Mouse (Mus musculus) myocyte (in vitro differentiated cells): Measurements from ENCODE around the gene Dusp5. TPM values are rescaled to one million over a fixed set of nuclear protein-coding genes. Genes with fewer than 3 reads are reported as not detected.

Experiments used
- H3K27me3 ChIP-seq: one replicate; pipeline ENCODE4 v1.6.1; 2011; ENCODE audit not compliant: control insufficient read depth, insufficient read depth, insufficient read length
- H3K36me3 ChIP-seq: one replicate; pipeline ENCODE4 v1.6.1; 2011; ENCODE audit not compliant: control insufficient read depth, insufficient read depth
- H3K4me2 ChIP-seq: one replicate; pipeline ENCODE4 v1.6.1; 2011; ENCODE audit warnings: low read depth, control low read depth
- H3K4me3 ChIP-seq: one replicate; pipeline ENCODE4 v1.5.1; 2011; ENCODE audit warnings: mild to moderate bottlenecking, control low read depth, moderate library complexity
- H3K79me2 ChIP-seq: one replicate; pipeline ENCODE4 v1.6.1; 2011; ENCODE audit not compliant: control insufficient read depth, insufficient read depth
- H3ac ChIP-seq: one replicate; pipeline ENCODE4 v1.6.1; 2011; ENCODE audit not compliant: control insufficient read depth, insufficient read length
- CEBPB ChIP-seq: IDR thresholded peaks from 2 replicates; pipeline ENCODE4 v1.6.1; 2011; ENCODE audit warnings: mild to moderate bottlenecking, moderate library complexity; ENCODE audit not compliant: poor library complexity, insufficient read depth, severe bottlenecking
- E2F4 ChIP-seq: IDR thresholded peaks from one replicate; pipeline ENCODE4 v1.6.1; 2011; ENCODE audit warnings: mild to moderate bottlenecking, control low read depth, moderate library complexity; ENCODE audit not compliant: insufficient read depth
- MAX ChIP-seq: IDR thresholded peaks from one replicate; pipeline ENCODE4 v1.6.1; 2011; ENCODE audit warnings: low read depth, mild to moderate bottlenecking, control low read depth
- MYOD1 ChIP-seq, 3 experiments: IDR thresholded peaks; one replicate each; pipeline ENCODE4 v1.6.1; 2011; ENCODE audit warnings: control low read depth in 2 of 3, low read depth in 2 of 3, mild to moderate bottlenecking in 2 of 3, moderate library complexity in 1 of 3; ENCODE audit not compliant: insufficient read length in 2 of 3, control insufficient read depth in 1 of 3
- MYOG ChIP-seq, 3 experiments: IDR thresholded peaks; one replicate each; pipeline ENCODE4 v1.6.1; 2011; ENCODE audit warnings: control low read depth in 2 of 3, low read depth in 2 of 3, mild to moderate bottlenecking in 2 of 3; ENCODE audit not compliant: insufficient read length in 2 of 3, control insufficient read depth in 1 of 3, insufficient read depth in 1 of 3
- POLR2A ChIP-seq: IDR thresholded peaks from one replicate; pipeline ENCODE4 v1.6.1; 2011; ENCODE audit warnings: low read depth, mild to moderate bottlenecking, control low read depth, moderate library complexity; ENCODE audit not compliant: insufficient read length
- POLR2AphosphoS2 ChIP-seq: IDR thresholded peaks from one replicate; pipeline ENCODE4 v1.6.1; 2011; ENCODE audit warnings: low read depth, control low read depth; ENCODE audit not compliant: insufficient read length
- REST ChIP-seq: IDR thresholded peaks from one replicate; pipeline ENCODE4 v1.6.1; 2011; ENCODE audit warnings: mild to moderate bottlenecking, control low read depth, moderate library complexity; ENCODE audit not compliant: insufficient read depth, insufficient read length
- SRF ChIP-seq: IDR thresholded peaks from one replicate; pipeline ENCODE4 v1.6.1; 2011; ENCODE audit warnings: low read depth; ENCODE audit not compliant: control insufficient read depth, insufficient read length
- TCF12 ChIP-seq: IDR thresholded peaks from one replicate; pipeline ENCODE4 v1.6.1; 2011; ENCODE audit warnings: mild to moderate bottlenecking, control low read depth; ENCODE audit not compliant: poor library complexity, insufficient read depth, severe bottlenecking
- TCF3 ChIP-seq: IDR thresholded peaks from one replicate; pipeline ENCODE4 v1.6.1; 2011; ENCODE audit warnings: low read depth, control low read depth; ENCODE audit not compliant: insufficient read length
- USF1 ChIP-seq: IDR thresholded peaks from one replicate; pipeline ENCODE4 v1.6.1; 2011; ENCODE audit warnings: low read depth, mild to moderate bottlenecking, control low read depth, moderate library complexity
- polyA plus RNA-seq: library from polyadenylated mRNA; unstranded; fragments of >200 nt; fragmentation: generic; extraction: Trizol; gene quantifications from one replicate; pipeline ENCODE4 v1.2.1, GENCODE M21; 2012; ENCODE audit warnings: missing spikeins

Dusp5 gene
- polyA plus RNA-seq, 1 experiment: 4.5 TPM

DNA sequence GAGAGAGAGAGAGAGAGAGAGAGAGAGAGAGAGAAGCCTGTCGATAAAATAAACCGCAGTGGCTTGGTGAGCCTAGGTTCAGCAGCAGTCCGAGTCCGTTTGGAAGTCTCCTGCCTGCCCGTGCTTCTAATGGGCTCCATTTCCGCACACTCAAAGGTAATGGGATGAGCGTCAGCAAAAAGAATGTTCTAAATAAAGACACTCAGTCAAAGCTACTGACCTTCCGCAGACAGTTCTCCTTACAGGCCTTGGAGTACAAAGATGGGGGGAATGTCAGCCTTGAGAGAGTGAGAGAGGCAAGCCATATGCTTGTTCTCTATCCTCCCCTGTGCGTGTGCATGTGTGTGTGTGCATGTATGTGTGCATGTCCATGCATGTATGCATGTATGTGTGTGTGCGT, 23.2 kb upstream of the Dusp5 start:
- Histone ChIP-seq H3K79me2 (no peaks in the 10 kb centered on the region), H3ac (no peak overlapping the region), H3K27me3 (no peaks in the 10 kb centered on the region), H3K36me3 (no peaks in the 10 kb centered on the region), H3K4me2 (no peak overlapping the region), H3K4me3 (no peak overlapping the region)
- TF ChIP-seq E2F4: no peak
- no peak for TF ChIP-seq SRF
- no peak for TF ChIP-seq POLR2AphosphoS2
- no peak for TF ChIP-seq POLR2A
- TF ChIP-seq CEBPB: no peak
- no peak for TF ChIP-seq MYOD1 (IDR thresholded peaks at IDR 0.05; ENCODE audit: control insufficient read depth in 1 of 3, insufficient read length in 2 of 3, low read depth in 2 of 3)

DNA sequence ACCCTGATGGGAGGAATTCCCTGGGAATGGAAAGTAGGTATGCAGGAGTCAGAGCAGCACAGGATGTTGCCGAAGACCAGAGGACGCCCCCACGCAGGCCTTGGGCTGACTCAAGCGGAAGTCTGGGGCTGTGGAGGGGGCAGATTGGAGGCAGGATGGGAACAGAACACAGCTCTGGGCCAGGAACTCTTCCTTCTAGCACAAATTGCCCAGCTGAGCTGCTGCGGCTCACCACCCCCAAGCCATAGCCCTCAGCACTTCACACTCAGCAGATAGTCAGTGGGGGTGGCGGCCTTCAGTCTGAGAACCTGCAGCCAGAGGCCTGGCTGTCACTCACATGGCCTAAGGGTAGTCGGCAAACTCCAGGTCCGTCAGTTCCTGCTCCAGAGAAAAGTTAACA, 21.4 kb upstream of the Dusp5 start:
- Histone ChIP-seq H3K79me2 (no peaks in the 10 kb centered on the region), H3K36me3 (no peaks in the 10 kb centered on the region), H3K27me3 (no peaks in the 10 kb centered on the region), H3K4me2 (no peak overlapping the region), H3ac (no peak overlapping the region), H3K4me3 (no peak overlapping the region)
- no peak for TF ChIP-seq MYOG (IDR thresholded peaks at IDR 0.05; ENCODE audit: control insufficient read depth in 1 of 3, insufficient read depth in 1 of 3, insufficient read length in 2 of 3, low read depth in 2 of 3)
- TF ChIP-seq E2F4: no peak
- TF ChIP-seq SRF: no peak
- TF ChIP-seq CEBPB: no peak
- no peak for TF ChIP-seq REST
- TF ChIP-seq MYOD1 (IDR thresholded peaks at IDR 0.05; ENCODE audit: control insufficient read depth in 1 of 3, insufficient read length in 2 of 3, low read depth in 2 of 3): no peak
- TF ChIP-seq USF1: no peak
- no peak for TF ChIP-seq MAX
- no peak for TF ChIP-seq POLR2A
- no peak for TF ChIP-seq POLR2AphosphoS2
- no peak for TF ChIP-seq TCF3
- no peak for TF ChIP-seq TCF12

DNA sequence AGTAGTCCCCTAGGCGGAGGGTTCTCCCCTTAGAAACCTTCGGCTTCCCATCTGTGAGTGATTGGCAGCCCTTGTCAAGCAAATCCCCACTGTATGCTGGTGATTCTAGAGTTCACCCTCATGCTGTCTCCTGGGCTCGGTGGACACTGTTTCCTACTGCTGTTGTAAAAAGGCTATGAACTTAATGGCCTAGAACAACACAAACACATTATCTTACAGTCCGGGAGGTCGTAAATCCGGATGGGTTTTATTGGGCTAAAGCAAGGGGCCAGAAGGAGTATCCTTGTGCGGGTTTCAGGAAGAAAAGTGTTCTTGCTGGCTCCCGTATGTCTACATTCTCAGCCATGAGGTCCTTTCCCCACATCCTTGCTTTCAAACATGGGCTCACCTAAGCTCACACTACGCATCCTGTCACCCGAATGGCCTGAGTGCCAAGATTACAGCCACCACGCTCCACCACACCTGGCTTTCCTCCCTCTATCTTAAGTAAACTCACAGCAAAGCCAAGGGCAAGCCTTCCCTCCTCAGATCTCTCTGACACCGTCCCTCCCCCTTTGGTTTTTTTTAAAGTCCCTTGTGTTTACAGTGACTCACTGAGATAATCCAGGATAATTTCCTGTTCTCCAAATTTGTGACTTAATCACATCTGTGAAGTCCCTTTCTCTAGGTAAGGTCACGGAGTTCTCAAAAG, 17.5 kb upstream of the Dusp5 start:
- no peak overlapping the region for H3ac ChIP-seq
- no peak for TF ChIP-seq REST
- no peak for TF ChIP-seq POLR2A
- TF ChIP-seq POLR2AphosphoS2: no peak
- no peak for TF ChIP-seq MAX
- no peaks in the 10 kb centered on the region for H3K36me3 ChIP-seq
- no peak overlapping the region for H3K4me2 ChIP-seq
- H3K79me2 ChIP-seq: no peaks in the 10 kb centered on the region
- no peak overlapping the region for H3K4me3 ChIP-seq
- no peaks in the 10 kb centered on the region for H3K27me3 ChIP-seq

DNA sequence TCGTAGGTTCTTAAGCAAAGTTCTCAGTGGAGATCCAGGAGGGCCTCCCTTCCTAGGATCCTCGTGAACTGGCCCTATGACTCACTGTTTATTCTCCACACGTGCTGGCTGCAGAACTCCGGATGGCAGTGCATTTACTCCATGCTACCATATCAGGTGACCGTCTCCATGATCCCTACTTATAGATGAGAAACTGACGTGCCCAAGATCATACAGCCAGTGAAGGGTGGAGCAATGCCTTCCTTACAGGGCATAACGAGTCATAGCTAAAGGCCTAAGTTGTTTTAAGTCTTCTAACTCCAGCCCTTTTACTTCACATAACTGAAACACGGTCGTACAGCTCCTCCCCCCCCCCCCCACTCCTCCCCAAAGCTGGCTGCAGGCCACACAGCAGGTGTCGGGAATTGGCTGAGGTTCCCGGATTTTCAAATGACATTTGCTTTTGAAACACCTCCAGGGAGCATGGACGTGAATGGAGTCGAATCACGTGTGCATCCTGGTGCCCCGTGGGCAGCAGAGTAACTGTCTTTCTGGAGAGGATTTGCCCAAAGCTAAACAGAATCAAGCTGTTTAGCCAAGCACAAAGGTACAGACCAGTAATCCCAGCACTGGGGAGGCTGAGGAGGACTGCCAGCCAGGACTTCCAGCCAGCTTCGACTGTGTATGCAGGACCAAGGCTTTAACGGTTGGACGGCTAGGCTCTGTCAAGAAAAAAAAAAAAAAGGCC, 11.4 kb upstream of the Dusp5 start:
- Histone ChIP-seq H3K4me3 (no peak overlapping the region), H3ac (no peak overlapping the region), H3K79me2 (no peaks in the 10 kb centered on the region), H3K27me3 (no peaks in the 10 kb centered on the region), H3K4me2 (no peak overlapping the region), H3K36me3 (no peaks in the 10 kb centered on the region)
- TF ChIP-seq POLR2A: no peak
- TF ChIP-seq POLR2AphosphoS2: no peak
- TF ChIP-seq TCF12: no peak
- TF ChIP-seq CEBPB: no peak
- TF ChIP-seq E2F4: no peak
- no peak for TF ChIP-seq MYOG (IDR thresholded peaks at IDR 0.05; ENCODE audit: control insufficient read depth in 1 of 3, insufficient read depth in 1 of 3, insufficient read length in 2 of 3, low read depth in 2 of 3)
- TF ChIP-seq MAX: no peak
- no peak for TF ChIP-seq SRF
- no peak for TF ChIP-seq TCF3
- TF ChIP-seq MYOD1 (IDR thresholded peaks at IDR 0.05; ENCODE audit: control insufficient read depth in 1 of 3, insufficient read length in 2 of 3, low read depth in 2 of 3): no peak
- no peak for TF ChIP-seq USF1
- TF ChIP-seq REST: no peak

DNA sequence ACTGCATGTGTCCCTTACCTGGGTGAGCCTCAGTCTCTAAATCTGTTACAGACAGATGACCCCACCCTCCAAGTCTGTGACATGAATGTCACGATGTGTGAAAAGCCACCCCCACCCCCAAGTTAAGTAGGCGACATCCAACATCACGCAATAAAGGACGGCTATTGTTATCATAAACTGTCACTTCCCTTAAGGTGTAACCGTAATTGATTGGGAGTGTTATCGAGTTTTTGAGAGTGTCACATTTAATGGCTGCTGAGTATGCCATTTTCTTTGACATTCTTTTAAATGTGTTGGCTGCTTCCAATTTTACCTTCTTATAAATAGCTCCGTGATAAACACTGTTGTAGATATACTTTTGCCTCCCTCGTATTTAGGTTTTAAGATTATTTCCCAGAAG, 9.4 kb upstream of the Dusp5 start:
- Histone ChIP-seq H3K27me3 (no peaks in the 10 kb centered on the region), H3K36me3 (no peaks in the 10 kb centered on the region), H3ac (no peak overlapping the region), H3K4me3 (no peak overlapping the region), H3K4me2 (no peak overlapping the region), H3K79me2 (no peaks in the 10 kb centered on the region)
- TF ChIP-seq MYOG (IDR thresholded peaks at IDR 0.05; ENCODE audit: control insufficient read depth in 1 of 3, insufficient read depth in 1 of 3, insufficient read length in 2 of 3, low read depth in 2 of 3) (no peak), POLR2AphosphoS2 (no peak), POLR2A (no peak), E2F4 (no peak), REST (no peak), MAX (no peak), MYOD1 (IDR thresholded peaks at IDR 0.05; ENCODE audit: control insufficient read depth in 1 of 3, insufficient read length in 2 of 3, low read depth in 2 of 3) (no peak), CEBPB (no peak), TCF12 (no peak), SRF (no peak)
